Mouse (Mus musculus) embryonic facial prominence, embryonic 14.5 days (tissue): ENCODE measurements around the gene Itgb7. TPM values are rescaled to one million over a fixed set of nuclear protein-coding genes. Genes with fewer than 3 reads are reported as not detected.

ENCODE experiments used
- ATAC-seq: fragments of 200-750 bp; cut with Nextera tagmentation; 2 replicates; pipeline ENCODE4 v1.8.0; 2017; ENCODE audit warnings: low read depth, moderate number of reproducible peaks, moderate TSS enrichment
- DNase-seq: peaks from one replicate; pipeline ENCODE4 v3.0.0-alpha.2; 2015; ENCODE audit warnings: low spot score
- H3K27ac ChIP-seq: fragments of 300-500 bp; sonication (generic); replicated peaks from 2 replicates; pipeline ENCODE4 v1.5.1; 2014; ENCODE audit warnings: low read depth, mild to moderate bottlenecking, low read length, moderate library complexity
- H3K27me3 ChIP-seq: fragments of 300-500 bp; sonication (generic); replicated peaks from 2 replicates; pipeline ENCODE4 v1.6.1; 2014; ENCODE audit warnings: low read length; ENCODE audit not compliant: control insufficient read depth, insufficient read depth
- H3K36me3 ChIP-seq: fragments of 300-500 bp; sonication (generic); 2 replicates; pipeline ENCODE4 v1.6.1; 2014; ENCODE audit warnings: low read length, mixed read lengths; ENCODE audit not compliant: control insufficient read depth, insufficient read depth
- H3K4me1 ChIP-seq: fragments of 300-500 bp; sonication (generic); 2 replicates; pipeline ENCODE4 v1.6.1; 2014; ENCODE audit warnings: antibody characterized with exemption, low read length; ENCODE audit not compliant: control insufficient read depth, insufficient read depth
- H3K4me2 ChIP-seq: fragments of 300-500 bp; sonication (generic); 2 replicates; pipeline ENCODE4 v1.6.1; 2014; ENCODE audit warnings: low read depth, mild to moderate bottlenecking, low read length, moderate library complexity, mixed read lengths
- H3K4me3 ChIP-seq: fragments of 300-500 bp; sonication (generic); 2 replicates; pipeline ENCODE4 v1.5.1; 2014; ENCODE audit warnings: low read depth, mild to moderate bottlenecking, low read length
- H3K9ac ChIP-seq: fragments of 300-500 bp; sonication (generic); 2 replicates; pipeline ENCODE4 v1.6.1; 2014; ENCODE audit warnings: low read depth, mild to moderate bottlenecking, low read length, moderate library complexity, mixed read lengths
- H3K9me3 ChIP-seq: fragments of 300-500 bp; sonication (generic); 2 replicates; pipeline ENCODE4 v1.6.1; 2016; ENCODE audit warnings: low read length; ENCODE audit not compliant: control insufficient read depth
- WGBS: fragments of 180-500 bp; shearing (Covaris S2); extraction: QIAGEN DNeasy Blood & Tissue Kit; methylation state at CpG from one replicate; pipeline ENCODE4 v1.1.7; 2014; 5-methylcytosine and 5-hydroxymethylcytosine counted together
- polyA plus RNA-seq: library from polyadenylated mRNA; unstranded; fragments of >200 nt; fragmentation: Nextera tagmentation; extraction: Ambion mirVana; gene quantifications from 2 replicates; pipeline ENCODE4 v1.2.1, GENCODE M21; 2014

Itgb7 gene
- polyA plus RNA-seq, 1 experiment from 2014 or later, result 2.1 TPM

GRCm38 (mm10) chr15:102183076-102183475 lies 48.7 kb downstream of the Itgb7 start:
- no peak overlapping the region for H3K9ac ChIP-seq
- no peak overlapping the region for H3K4me3 ChIP-seq
- no peaks in the 10 kb centered on the region for H3K27me3 ChIP-seq
- no peak overlapping the region for H3K4me2 ChIP-seq
- H3K4me1 ChIP-seq, result no peaks in the 10 kb centered on the region
- DNase-seq (no peak), ATAC-seq (peak; percentile 24; the same call in 1 of the 2 replicates)
- H3K27ac ChIP-seq, result no peak overlapping the region
- WGBS, result 46% methylated on average over 3 of the region's 3 CpGs
- H3K36me3 ChIP-seq, result peaks cover 67% of the 10 kb centered on the region
- no peaks in the 10 kb centered on the region for H3K9me3 ChIP-seq

- Histone ChIP-seq H3K9ac (no peak overlapping the region), H3K4me1 (no peaks in the 10 kb centered on the region), H3K4me3 (no peak overlapping the region), H3K9me3 (0 out of 2 replicates have a peak, but pooled peaks cover 2% of the 10 kb centered on the region), H3K4me2 (no peak overlapping the region), H3K27ac (no peak overlapping the region), H3K27me3 (no peaks in the 10 kb centered on the region), H3K36me3 (peaks cover 54% of the 10 kb centered on the region)
- WGBS, result 90% methylated on average over 14 of the region's 14 CpGs
- ATAC-seq (no peak), DNase-seq (no peak)
Measured at GRCm38 (mm10) chr15:102179924-102180323, 51.8 kb downstream of the Itgb7 start.

- DNase-seq (no peak), ATAC-seq (no peak)
- WGBS, result 81% methylated on average over 9 of the region's 9 CpGs
- Histone ChIP-seq H3K27me3 (no peaks in the 10 kb centered on the region), H3K4me3 (no peak overlapping the region), H3K9ac (no peak overlapping the region), H3K4me1 (no peaks in the 10 kb centered on the region), H3K4me2 (no peak overlapping the region), H3K36me3 (peaks cover 57% of the 10 kb centered on the region), H3K27ac (no peak overlapping the region), H3K9me3 (peaks cover 9% of the 10 kb centered on the region; the same call in 1 of the 2 replicates)
Measured at GRCm38 (mm10) chr15:102179106-102179505, 52.6 kb downstream of the Itgb7 start.

- Histone ChIP-seq H3K27ac (no peak overlapping the region), H3K4me2 (no peak overlapping the region), H3K4me1 (no peaks in the 10 kb centered on the region), H3K36me3 (peaks cover 50% of the 10 kb centered on the region), H3K27me3 (no peaks in the 10 kb centered on the region), H3K9ac (no peak overlapping the region), H3K9me3 (peaks cover 9% of the 10 kb centered on the region; the same call in 1 of the 2 replicates), H3K4me3 (no peak overlapping the region)
- 15% methylated on average over 6 of the region's 6 CpGs for WGBS
- DNase-seq, result peak; percentile 61
- peak; percentile 39; the same call in 1 of the 2 replicates for ATAC-seq
Measured at GRCm38 (mm10) chr15:102178279-102178678, 53.5 kb downstream of the Itgb7 start.

GRCm38 (mm10) chr15:102177417-102177816 lies 54.3 kb downstream of the Itgb7 start:
- 85% methylated on average over 7 of the region's 8 CpGs for WGBS
- H3K4me1 ChIP-seq, result no peaks in the 10 kb centered on the region
- H3K4me3 ChIP-seq, result no peak overlapping the region
- no peaks in the 10 kb centered on the region for H3K27me3 ChIP-seq
- ATAC-seq (no peak), DNase-seq (no peak)
- H3K9me3 ChIP-seq, result peaks cover 9% of the 10 kb centered on the region; the same call in 1 of the 2 replicates
- no peak overlapping the region for H3K4me2 ChIP-seq
- H3K9ac ChIP-seq, result no peak overlapping the region
- H3K27ac ChIP-seq, result no peak overlapping the region
- H3K36me3 ChIP-seq, result peaks cover 43% of the 10 kb centered on the region

GRCm38 (mm10) chr15:102176571-102177316 lies 55.0 kb downstream of the Itgb7 start:
- Histone ChIP-seq H3K36me3 (peaks cover 43% of the 10 kb centered on the region), H3K4me1 (no peaks in the 10 kb centered on the region), H3K4me3 (no peak overlapping the region), H3K9me3 (peaks cover 9% of the 10 kb centered on the region; the same call in 1 of the 2 replicates), H3K9ac (no peak overlapping the region), H3K27me3 (no peaks in the 10 kb centered on the region), H3K4me2 (no peak overlapping the region), H3K27ac (no peak overlapping the region)
- WGBS, result 85% methylated on average over 7 of the region's 7 CpGs
- ATAC-seq, result no peak
- DNase-seq, result no peak

GRCm38 (mm10) chr15:102175736-102176319 lies 55.9 kb downstream of the Itgb7 start:
- Histone ChIP-seq H3K4me1 (no peaks in the 10 kb centered on the region), H3K9me3 (peaks cover 9% of the 10 kb centered on the region; the same call in 1 of the 2 replicates), H3K9ac (no peak overlapping the region), H3K27me3 (no peaks in the 10 kb centered on the region), H3K27ac (no peak overlapping the region), H3K4me2 (no peak overlapping the region), H3K4me3 (no peak overlapping the region), H3K36me3 (peaks cover 46% of the 10 kb centered on the region)
- no peak for DNase-seq
- ATAC-seq, result no peak
- whole genome bisulfite sequencing, result 79% methylated on average over 16 of the region's 16 CpGs

GRCm38 (mm10) chr15:102173581-102173980 lies 58.2 kb downstream of the Itgb7 start:
- Histone ChIP-seq H3K4me2 (no peak overlapping the region), H3K4me1 (peaks cover 2% of the 10 kb centered on the region; the same call in 1 of the 2 replicates), H3K36me3 (peaks cover 30% of the 10 kb centered on the region), H3K27ac (no peak overlapping the region), H3K9me3 (peaks cover 9% of the 10 kb centered on the region; the same call in 1 of the 2 replicates), H3K27me3 (no peaks in the 10 kb centered on the region), H3K9ac (no peak overlapping the region), H3K4me3 (no peak overlapping the region)
- DNase-seq (no peak), ATAC-seq (no peak)
- WGBS, result 80% methylated on average over 3 of the region's 3 CpGs
